Mouse (Mus musculus): Measurements from ENCODE around the gene Arhgap31.
A peak's percentile ranks its signal among the peaks of the same experiment; 100 is the strongest.

Arhgap31 gene

GRCm38 (mm10) chr16:38712581-38713403 is at the start of gene Arhgap31:
TSS of gene Arhgap31 (minus strand) at chr16:38713274.
- peak; percentile 24 for DNase-seq

GRCm38 (mm10) chr16:38762401-38762800 is 49.3 kb upstream of the Arhgap31 start:
- DNase-seq, result no peak

GRCm38 (mm10) chr16:38761972-38762371 is 48.9 kb upstream of the Arhgap31 start:
- DNase-seq, result no peak

GRCm38 (mm10) chr16:38760834-38761375 is 47.8 kb upstream of the Arhgap31 start:
- DNase-seq, result no peak

GRCm38 (mm10) chr16:38760239-38760638 is 47.2 kb upstream of the Arhgap31 start:
- DNase-seq, result no peak

- no peak for DNase-seq
Measured at GRCm38 (mm10) chr16:38758104-38758861, 45.2 kb upstream of the Arhgap31 start.

- no peak for DNase-seq
Measured at GRCm38 (mm10) chr16:38757626-38758025, 44.6 kb upstream of the Arhgap31 start.

GRCm38 (mm10) chr16:38756572-38756971 is 43.5 kb upstream of the Arhgap31 start:
- no peak for DNase-seq

- no peak for DNase-seq
Measured at GRCm38 (mm10) chr16:38756177-38756503, 43.1 kb upstream of the Arhgap31 start.

GRCm38 (mm10) chr16:38755452-38756176 is 42.5 kb upstream of the Arhgap31 start:
- no peak for DNase-seq

- DNase-seq, result no peak
Measured at GRCm38 (mm10) chr16:38753631-38754030, 40.6 kb upstream of the Arhgap31 start.

GRCm38 (mm10) chr16:38750803-38751202 is 37.7 kb upstream of the Arhgap31 start:
- no peak for DNase-seq

GRCm38 (mm10) chr16:38743941-38744673 is 31.0 kb upstream of the Arhgap31 start:
- no peak for DNase-seq

GRCm38 (mm10) chr16:38742659-38743131 is 29.6 kb upstream of the Arhgap31 start:
- peak; percentile 10 for DNase-seq

GRCm38 (mm10) chr16:38742113-38742658 is 29.1 kb upstream of the Arhgap31 start, which contains the start of gene B4galt4:
TSS of gene B4galt4 (plus strand) at chr16:38742264.
- peak; percentile 56 for DNase-seq

- DNase-seq, result no peak
Measured at GRCm38 (mm10) chr16:38741204-38741903, 28.3 kb upstream of the Arhgap31 start.

GRCm38 (mm10) chr16:38730921-38731320 is 17.8 kb upstream of the Arhgap31 start:
- DNase-seq, result no peak

GRCm38 (mm10) chr16:38729610-38730288 is 16.7 kb upstream of the Arhgap31 start:
- no peak for DNase-seq

GRCm38 (mm10) chr16:38729139-38729538 is 16.1 kb upstream of the Arhgap31 start:
- DNase-seq, result no peak

- no peak for DNase-seq
Measured at GRCm38 (mm10) chr16:38728576-38729132, 15.6 kb upstream of the Arhgap31 start.
